Comparison of ENCODE assay signal across 12 mouse cellular contexts in the genomic region with DNA sequence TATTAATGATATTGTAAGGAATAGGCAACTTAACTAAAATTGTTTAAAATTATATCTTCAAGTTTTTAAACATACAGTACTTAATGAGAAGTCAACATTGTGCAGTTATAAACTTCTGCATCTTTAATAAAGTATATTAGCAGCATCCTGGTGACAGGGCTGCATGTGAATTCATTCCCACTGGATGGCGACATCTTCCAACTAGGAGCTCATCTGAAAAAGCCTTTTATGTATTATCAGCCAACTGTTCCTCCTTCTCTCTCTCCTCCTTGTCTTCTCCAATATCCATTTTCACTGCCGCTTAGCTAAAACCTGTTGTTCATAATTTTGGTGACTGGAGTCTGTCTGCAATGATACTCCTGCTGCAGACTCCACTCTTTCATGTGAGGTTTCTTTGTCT.
DNase-seq lines count a peak whose midpoint lies in the region; ATAC-seq and TF ChIP-seq lines count a peak whose summit lies in the region.
"Had no signal": no experiment of that assay in that cellular context is flagged by ENCODE, and none has a peak within 500 bp of the region (broad histone marks: within the 10 kb centered on the region; RNA-seq: fewer than 3 reads in every experiment).

No protein-coding gene starts in this region.

- peak; percentile 66 for TF ChIP-seq CTCF in forebrain, postnatal 0 days (IDR thresholded peaks at IDR 0.05; ENCODE audit: low read depth)

- ATAC-seq in forebrain, postnatal 0 days, result peak; percentile 68; the same call in 1 of the 2 replicates
- no peak for ATAC-seq in forebrain, embryonic 11.5 days (replicated peaks; ENCODE audit: low FRiP score)
- ATAC-seq in midbrain, embryonic 11.5 days (ENCODE audit: low FRiP score), result peak; percentile 44; the same call in 1 of the 2 replicates
- ATAC-seq in midbrain, embryonic 15.5 days (replicated peaks), result no peak; the same call in 1 of the 2 replicates
- no peak for ATAC-seq in CD4-positive, CD25-positive, alpha-beta regulatory T cell, adult 4 months
- no peak for ATAC-seq in heart, embryonic 12.5 days (ENCODE audit: insufficient number of reproducible peaks, low FRiP score)

- no peak overlapping the region for H3K9ac ChIP-seq in forebrain, postnatal 0 days
- H3K9ac ChIP-seq in forebrain, embryonic 11.5 days (ENCODE audit: low read length), result no peak overlapping the region
- H3K9ac ChIP-seq in midbrain, embryonic 11.5 days (ENCODE audit: low read length), result no peak overlapping the region
- no peak overlapping the region for H3K9ac ChIP-seq in midbrain, embryonic 15.5 days
- no peak overlapping the region for H3K9ac ChIP-seq in heart, embryonic 12.5 days

- DNase-seq in forebrain, postnatal 0 days, result peak; percentile 57
- no peak for DNase-seq in forebrain, embryonic 11.5 days (ENCODE audit: low spot score)
- peak; percentile 85 for DNase-seq in midbrain, embryonic 11.5 days (ENCODE audit: low spot score, missing footprints)
- peak; percentile 5 for DNase-seq in c-Kit-positive CD71-positive TER-119-negative erythroid progenitor cells, embryonic 14.5 days (ENCODE audit: low read depth)
- DNase-seq in retina, embryonic 14.5 days (ENCODE audit: low spot score), result peak; percentile 79
- DNase-seq: cerebellum, adult 18-20 months; kidney, adult 11 months; lung, adult 18-20 months had no signal

- no peaks in the 10 kb centered on the region for H3K4me1 ChIP-seq in forebrain, postnatal 0 days (ENCODE audit: insufficient read depth)
- H3K4me1 ChIP-seq in forebrain, embryonic 11.5 days (replicated peaks; ENCODE audit: control insufficient read depth, insufficient read depth, low read length), result no peaks in the 10 kb centered on the region
- no peaks in the 10 kb centered on the region for H3K4me1 ChIP-seq in midbrain, embryonic 11.5 days (ENCODE audit: control insufficient read depth, insufficient read depth, low read length)
- H3K4me1 ChIP-seq in midbrain, embryonic 15.5 days, result no peaks in the 10 kb centered on the region
- H3K4me1 ChIP-seq in heart, embryonic 12.5 days (replicated peaks), result no peaks in the 10 kb centered on the region
- H3K4me1 ChIP-seq: heart, embryonic 10.5 days had no signal

- H3K36me3 ChIP-seq in forebrain, postnatal 0 days (ENCODE audit: insufficient read depth), result no peaks in the 10 kb centered on the region
- H3K36me3 ChIP-seq in forebrain, embryonic 11.5 days (ENCODE audit: control insufficient read depth, insufficient read depth, low read length), result no peaks in the 10 kb centered on the region
- no peaks in the 10 kb centered on the region for H3K36me3 ChIP-seq in midbrain, embryonic 11.5 days (ENCODE audit: control insufficient read depth, insufficient read depth, low read length)
- no peaks in the 10 kb centered on the region for H3K36me3 ChIP-seq in midbrain, embryonic 15.5 days (replicated peaks)
- no peaks in the 10 kb centered on the region for H3K36me3 ChIP-seq in heart, embryonic 12.5 days
- H3K36me3 ChIP-seq: heart, embryonic 10.5 days had no signal

- no peak overlapping the region for H3K4me2 ChIP-seq in forebrain, postnatal 0 days (ENCODE audit: low read depth)
- H3K4me2 ChIP-seq in forebrain, embryonic 11.5 days (ENCODE audit: low read depth, low read length, severe bottlenecking), result no peak overlapping the region
- H3K4me2 ChIP-seq in midbrain, embryonic 11.5 days, result no peak overlapping the region
- no peak overlapping the region for H3K4me2 ChIP-seq in midbrain, embryonic 15.5 days
- no peak overlapping the region for H3K4me2 ChIP-seq in heart, embryonic 12.5 days

- no peaks in the 10 kb centered on the region for H3K9me3 ChIP-seq in forebrain, postnatal 0 days (ENCODE audit: low read length)
- H3K9me3 ChIP-seq in forebrain, embryonic 11.5 days (ENCODE audit: control insufficient read depth, low read length), result no peaks in the 10 kb centered on the region
- no peaks in the 10 kb centered on the region for H3K9me3 ChIP-seq in midbrain, embryonic 11.5 days (ENCODE audit: control insufficient read depth, low read length)
- H3K9me3 ChIP-seq in midbrain, embryonic 15.5 days, result no peaks in the 10 kb centered on the region
- no peaks in the 10 kb centered on the region for H3K9me3 ChIP-seq in heart, embryonic 12.5 days (replicated peaks)
- H3K9me3 ChIP-seq: heart, embryonic 10.5 days had no signal

- no peak overlapping the region for H3K27ac ChIP-seq in forebrain, postnatal 0 days (ENCODE audit: low read depth, low read length)
- no peak overlapping the region for H3K27ac ChIP-seq in forebrain, embryonic 11.5 days (ENCODE audit: low read depth, low read length)
- no peak overlapping the region for H3K27ac ChIP-seq in midbrain, embryonic 11.5 days (ENCODE audit: low read depth, low read length)
- H3K27ac ChIP-seq in midbrain, embryonic 15.5 days, result no peak overlapping the region
- H3K27ac ChIP-seq in heart, embryonic 12.5 days (ENCODE audit: poor library complexity, severe bottlenecking), result no peak overlapping the region
- H3K27ac ChIP-seq: heart, embryonic 10.5 days had no signal

- H3K27me3 ChIP-seq in forebrain, postnatal 0 days (ENCODE audit: insufficient read depth, low read length), result no peaks in the 10 kb centered on the region
- H3K27me3 ChIP-seq in forebrain, embryonic 11.5 days (ENCODE audit: control insufficient read depth, insufficient read depth, low read length), result no peaks in the 10 kb centered on the region
- H3K27me3 ChIP-seq in midbrain, embryonic 11.5 days (ENCODE audit: control insufficient read depth, insufficient read depth, low read length), result no peaks in the 10 kb centered on the region
- H3K27me3 ChIP-seq in midbrain, embryonic 15.5 days (replicated peaks), result no peaks in the 10 kb centered on the region
- H3K27me3 ChIP-seq in heart, embryonic 12.5 days (replicated peaks), result no peaks in the 10 kb centered on the region

- WGBS in forebrain, postnatal 0 days, result 56% methylated on average over 2 of the region's 2 CpGs
- WGBS in forebrain, embryonic 11.5 days, result 74% methylated on average over 2 of the region's 2 CpGs
- 65% methylated on average over 2 of the region's 2 CpGs for WGBS in midbrain, embryonic 11.5 days
- 60% methylated on average over 2 of the region's 2 CpGs for WGBS in midbrain, embryonic 15.5 days
- WGBS in heart, embryonic 12.5 days, result 61% methylated on average over 2 of the region's 2 CpGs

- H3K4me3 ChIP-seq in forebrain, postnatal 0 days (ENCODE audit: low read depth, low read length), result no peak overlapping the region
- no peak overlapping the region for H3K4me3 ChIP-seq in forebrain, embryonic 11.5 days (ENCODE audit: low read depth, low read length)
- H3K4me3 ChIP-seq in midbrain, embryonic 11.5 days (ENCODE audit: low read depth, low read length), result no peak overlapping the region
- no peak overlapping the region for H3K4me3 ChIP-seq in midbrain, embryonic 15.5 days
- no peak overlapping the region for H3K4me3 ChIP-seq in heart, embryonic 12.5 days
- H3K4me3 ChIP-seq: heart, embryonic 10.5 days had no signal

Comparison
In these comparisons a context has a peak if more than half of its experiments do, and no peak if none do; other contexts are left out.
1. ATAC-seq: peak in forebrain, postnatal 0 days (single experiment) and midbrain, embryonic 11.5 days (single experiment); none in forebrain, embryonic 11.5 days (single experiment), midbrain, embryonic 15.5 days (single experiment), CD4-positive, CD25-positive, alpha-beta regulatory T cell, adult 4 months (single experiment) and heart, embryonic 12.5 days (single experiment).